In the genomic region with DNA sequence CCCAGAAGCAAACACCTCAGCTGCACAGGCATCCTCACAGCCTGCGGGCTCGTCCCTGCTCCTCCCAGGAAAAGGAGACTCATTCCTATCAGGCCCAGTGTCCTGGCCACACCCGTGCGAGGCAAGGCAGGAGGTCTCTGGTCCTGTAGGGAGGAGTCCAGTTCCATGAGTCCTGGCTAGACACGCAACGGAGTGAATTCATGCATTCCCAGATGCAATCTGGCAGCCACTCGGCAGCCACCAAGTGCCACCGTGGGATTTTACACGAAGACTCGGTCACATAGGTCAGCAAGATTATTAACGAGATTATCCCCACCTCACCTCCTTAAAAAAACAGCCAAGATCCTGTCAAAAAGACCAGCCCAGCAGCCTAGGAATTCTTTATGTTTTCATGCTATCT, we compare ENCODE assay signal across 16 mouse cellular contexts. TPM values are rescaled to one million over a fixed set of nuclear protein-coding genes. Genes with fewer than 3 reads are reported as not detected.
A peak's percentile ranks its signal among the peaks of the same experiment; 100 is the strongest.
DNase-seq lines count a peak whose midpoint lies in the region; ATAC-seq lines count a peak whose summit lies in the region.
"Had no signal": no experiment of that assay in that cellular context is flagged by ENCODE, and none has a peak within 500 bp of the region (broad histone marks: within the 10 kb centered on the region; RNA-seq: fewer than 3 reads in every experiment).

No protein-coding gene starts in this region.

- 66% methylated on average over 11 of the region's 11 CpGs for WGBS in embryonic facial prominence, embryonic 11.5 days
- WGBS in embryonic facial prominence, embryonic 10.5 days = 61% methylated on average over 11 of the region's 11 CpGs
- WGBS in neural tube, embryonic 11.5 days = 68% methylated on average over 11 of the region's 11 CpGs
- 44% methylated on average over 11 of the region's 11 CpGs for WGBS in midbrain, embryonic 13.5 days

- H3K9me3 ChIP-seq in embryonic facial prominence, embryonic 11.5 days (replicated peaks; ENCODE audit: control insufficient read depth, low read length) = no peaks in the 10 kb centered on the region
- no peaks in the 10 kb centered on the region for H3K9me3 ChIP-seq in embryonic facial prominence, embryonic 10.5 days
- H3K9me3 ChIP-seq in neural tube, embryonic 11.5 days (ENCODE audit: control insufficient read depth, low read length) = no peaks in the 10 kb centered on the region
- H3K9me3 ChIP-seq in midbrain, embryonic 13.5 days = no peaks in the 10 kb centered on the region
- H3K9me3 ChIP-seq: embryonic facial prominence, embryonic 13.5 days; stomach, embryonic 15.5 days had no signal

- 0 out of 2 replicates have a peak overlapping the region, but pooled peaks have one; percentile 2 for H3K27ac ChIP-seq in embryonic facial prominence, embryonic 11.5 days (replicated peaks; ENCODE audit: low read depth, low read length)
- no peak overlapping the region for H3K27ac ChIP-seq in embryonic facial prominence, embryonic 10.5 days (replicated peaks)
- H3K27ac ChIP-seq in neural tube, embryonic 11.5 days (ENCODE audit: low read depth, low read length) = peak overlapping the region; percentile 47
- H3K27ac ChIP-seq in midbrain, embryonic 13.5 days = peak overlapping the region; percentile 77
- H3K27ac ChIP-seq: embryonic facial prominence, embryonic 13.5 days; heart, adult 2 months; stomach, embryonic 15.5 days had no signal

- no peaks in the 10 kb centered on the region for H3K36me3 ChIP-seq in embryonic facial prominence, embryonic 11.5 days (replicated peaks; ENCODE audit: control insufficient read depth, insufficient read depth, low read depth, low read length)
- no peaks in the 10 kb centered on the region for H3K36me3 ChIP-seq in embryonic facial prominence, embryonic 10.5 days (replicated peaks)
- no peaks in the 10 kb centered on the region for H3K36me3 ChIP-seq in neural tube, embryonic 11.5 days (ENCODE audit: control insufficient read depth, insufficient read depth, low read length)
- no peaks in the 10 kb centered on the region for H3K36me3 ChIP-seq in midbrain, embryonic 13.5 days
- H3K36me3 ChIP-seq: embryonic facial prominence, embryonic 13.5 days; stomach, embryonic 15.5 days had no signal

- H3K9ac ChIP-seq in embryonic facial prominence, embryonic 11.5 days (replicated peaks; ENCODE audit: low read length) = no peak overlapping the region
- no peak overlapping the region for H3K9ac ChIP-seq in neural tube, embryonic 11.5 days (ENCODE audit: low read length)
- 0 out of 2 replicates have a peak overlapping the region, but pooled peaks have one; percentile 19 for H3K9ac ChIP-seq in midbrain, embryonic 13.5 days (replicated peaks)
- H3K9ac ChIP-seq: embryonic facial prominence, embryonic 13.5 days; lung, embryonic 14.5 days; stomach, embryonic 15.5 days had no signal

- no peak overlapping the region for H3K4me2 ChIP-seq in embryonic facial prominence, embryonic 11.5 days (ENCODE audit: low read depth, low read length)
- H3K4me2 ChIP-seq in neural tube, embryonic 11.5 days (ENCODE audit: low read depth) = no peak overlapping the region
- H3K4me2 ChIP-seq in midbrain, embryonic 13.5 days (replicated peaks) = 0 out of 2 replicates have a peak overlapping the region, but pooled peaks have one; percentile 13
- H3K4me2 ChIP-seq: embryonic facial prominence, embryonic 13.5 days; lung, embryonic 14.5 days; stomach, embryonic 15.5 days had no signal

- intact Hi-C loops in heart, postnatal 14 days (cut with DNase I) = no loop called here

- DNase-seq in embryonic facial prominence, embryonic 11.5 days (ENCODE audit: low spot score) = no peak
- DNase-seq in embryonic facial prominence, embryonic 10.5 days (ENCODE audit: low spot score) = no peak
- DNase-seq in neural tube, embryonic 11.5 days (ENCODE audit: low spot score) = no peak
- DNase-seq in neural tube, embryonic 10.5 days (ENCODE audit: extremely low spot score, low spot score) = no peak
- DNase-seq in urinary bladder, postnatal 4 days (ENCODE audit: low spot score in 2 of 2) = no peak
- no peak for DNase-seq in heart, postnatal 14 days
- DNase-seq: gastrocnemius, postnatal 10 days; heart, adult 2 months; liver; lung, embryonic 14.5 days had no signal

- H3K4me1 ChIP-seq in embryonic facial prominence, embryonic 11.5 days (ENCODE audit: control insufficient read depth, insufficient read depth, low read length) = peaks cover 3% of the 10 kb centered on the region; the same call in 1 of the 2 replicates
- H3K4me1 ChIP-seq in embryonic facial prominence, embryonic 10.5 days = peaks cover 28% of the 10 kb centered on the region
- peaks cover 14% of the 10 kb centered on the region; the same call in 1 of the 2 replicates for H3K4me1 ChIP-seq in neural tube, embryonic 11.5 days (ENCODE audit: control insufficient read depth, insufficient read depth, low read length)
- H3K4me1 ChIP-seq in midbrain, embryonic 13.5 days (replicated peaks) = peaks cover 35% of the 10 kb centered on the region
- H3K4me1 ChIP-seq: stomach, embryonic 15.5 days had no signal

- ATAC-seq in embryonic facial prominence, embryonic 11.5 days (replicated peaks; ENCODE audit: insufficient number of reproducible peaks, low FRiP score, low TSS enrichment, low read depth) = no peak
- ATAC-seq in neural tube, embryonic 11.5 days (ENCODE audit: insufficient read depth, low FRiP score, low TSS enrichment) = no peak
- no peak for ATAC-seq in midbrain, embryonic 13.5 days
- no peak for ATAC-seq in megakaryocyte progenitor cell, adult 5-6 weeks (replicated peaks; ENCODE audit: poor library complexity)
- ATAC-seq: Patski had no signal

- H3K27me3 ChIP-seq in embryonic facial prominence, embryonic 11.5 days (ENCODE audit: control insufficient read depth, insufficient read depth, low read length) = no peaks in the 10 kb centered on the region
- no peaks in the 10 kb centered on the region for H3K27me3 ChIP-seq in embryonic facial prominence, embryonic 10.5 days (replicated peaks; ENCODE audit: low read depth, poor library complexity, severe bottlenecking)
- H3K27me3 ChIP-seq in neural tube, embryonic 11.5 days (ENCODE audit: control insufficient read depth, insufficient read depth, low read length) = no peaks in the 10 kb centered on the region
- H3K27me3 ChIP-seq in midbrain, embryonic 13.5 days = no peaks in the 10 kb centered on the region
- H3K27me3 ChIP-seq: embryonic facial prominence, embryonic 13.5 days; stomach, embryonic 15.5 days had no signal

- no peak overlapping the region for H3K4me3 ChIP-seq in embryonic facial prominence, embryonic 11.5 days (ENCODE audit: low read depth, low read length)
- no peak overlapping the region for H3K4me3 ChIP-seq in embryonic facial prominence, embryonic 10.5 days
- H3K4me3 ChIP-seq in neural tube, embryonic 11.5 days (ENCODE audit: low read depth, low read length) = no peak overlapping the region
- no peak overlapping the region for H3K4me3 ChIP-seq in midbrain, embryonic 13.5 days (replicated peaks)
- H3K4me3 ChIP-seq: embryonic facial prominence, embryonic 13.5 days; heart, adult 2 months; myocyte; stomach, embryonic 15.5 days had no signal

RNA-seq across cellular contexts. Expression of a gene that starts 37.4 kb away (rescaled TPM):
- polyA plus RNA-seq in embryonic facial prominence, embryonic 11.5 days (2014; fragmentation: Nextera tagmentation; extraction: Ambion mirVana) = 2.5 and 2.7 TPM in 2 replicates
- 2.3 and 2.5 TPM in 2 replicates for polyA plus RNA-seq in embryonic facial prominence, embryonic 10.5 days (2016; fragmentation: Nextera tagmentation; extraction: Ambion mirVana)
- 16.1 and 16.2 TPM in 2 replicates for polyA plus RNA-seq in neural tube, embryonic 11.5 days (2014; fragmentation: Nextera tagmentation; extraction: Ambion mirVana)
- polyA plus RNA-seq in midbrain, embryonic 13.5 days (2015; fragmentation: Nextera tagmentation; extraction: Ambion mirVana) = 28.2 and 29.9 TPM in 2 replicates
- not detected in 2 replicates for total RNA-seq in megakaryocyte progenitor cell, adult 5-6 weeks (2015)
- not detected in 2 replicates for total RNA-seq in megakaryocyte progenitor cell, adult 5-6 weeks (2017)
- total RNA-seq in heart, postnatal 14 days (2021) = under 1 TPM; 0.12 to 0.29 TPM
- polyA plus RNA-seq: heart, adult 2 months; myocyte; Patski had no signal
